In the genomic region with DNA sequence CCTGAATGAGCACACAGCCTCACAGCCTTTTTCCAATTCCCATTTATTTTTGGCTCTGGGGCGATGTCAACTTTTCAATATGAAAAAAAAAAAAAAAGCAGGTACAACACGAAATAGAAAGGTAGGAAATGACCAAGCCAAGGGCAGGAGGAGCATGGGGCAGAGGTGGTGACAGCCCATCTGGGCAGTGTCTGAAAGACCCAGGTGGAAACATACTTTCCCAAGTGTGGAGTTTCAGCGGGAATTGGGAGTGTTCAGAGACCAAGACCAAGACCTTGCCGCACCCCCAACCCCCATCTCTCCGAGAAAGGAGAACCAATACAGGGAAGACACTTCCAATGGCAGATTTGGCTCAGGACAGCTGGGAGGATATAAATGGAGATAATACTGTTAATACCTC, we compare ENCODE assay signal across 10 mouse cellular contexts. TPM values are rescaled to one million over a fixed set of nuclear protein-coding genes. Genes with fewer than 3 reads are reported as not detected.
DNase-seq lines count a peak whose midpoint lies in the region; ATAC-seq and TF ChIP-seq lines count a peak whose summit lies in the region.
"Had no signal": no experiment of that assay in that cellular context is flagged by ENCODE, and none has a peak within 500 bp of the region (broad histone marks: within the 10 kb centered on the region; RNA-seq: fewer than 3 reads in every experiment).

No protein-coding gene starts in this region.

- H3K27ac ChIP-seq in heart, embryonic 12.5 days (ENCODE audit: poor library complexity, severe bottlenecking): 0 out of 2 replicates have a peak overlapping the region, but pooled peaks have one; percentile 31
- H3K27ac ChIP-seq in heart, embryonic 11.5 days (ENCODE audit: low read depth, low read length): no peak overlapping the region
- no peak overlapping the region for H3K27ac ChIP-seq in CH12.LX (ENCODE audit: insufficient read depth, low read depth)
- H3K27ac ChIP-seq in forebrain, embryonic 14.5 days (ENCODE audit: low read depth, low read length): no peak overlapping the region; the same call in 1 of the 2 replicates
- H3K27ac ChIP-seq in liver, embryonic 14.5 days: peak overlapping the region; percentile 18; the same call in 1 of the 2 replicates
- no peak overlapping the region for H3K27ac ChIP-seq in lung, postnatal 0 days (ENCODE audit: low read length)
- H3K27ac ChIP-seq in cerebellum, adult 2 months (ENCODE audit: insufficient read depth, low read length): no peak overlapping the region

- no peak for ATAC-seq in heart, embryonic 12.5 days (ENCODE audit: insufficient number of reproducible peaks, low FRiP score)
- ATAC-seq in heart, embryonic 11.5 days (replicated peaks; ENCODE audit: insufficient number of reproducible peaks, low FRiP score, low TSS enrichment): no peak
- ATAC-seq in forebrain, embryonic 14.5 days: no peak
- no peak for ATAC-seq in liver, embryonic 14.5 days (ENCODE audit: insufficient read depth)
- ATAC-seq in lung, postnatal 0 days: no peak

- H3K36me3 ChIP-seq in heart, embryonic 12.5 days: peaks cover 69% of the 10 kb centered on the region
- H3K36me3 ChIP-seq in heart, embryonic 11.5 days (ENCODE audit: control insufficient read depth, insufficient read depth, low read length): peaks cover 41% of the 10 kb centered on the region
- H3K36me3 ChIP-seq in CH12.LX (replicated peaks in 1 of 2; ENCODE audit: control insufficient read depth in 1 of 2, insufficient read depth in 1 of 2, low read length in 1 of 2): peaks cover 51 to 76% of the 10 kb centered on the region in 2 experiments
- peaks cover 60% of the 10 kb centered on the region for H3K36me3 ChIP-seq in forebrain, embryonic 14.5 days (ENCODE audit: control insufficient read depth, insufficient read depth, low read length)
- H3K36me3 ChIP-seq in liver, embryonic 14.5 days (replicated peaks; ENCODE audit: control insufficient read depth, insufficient read depth, low read depth): peaks cover 48% of the 10 kb centered on the region
- H3K36me3 ChIP-seq in lung, postnatal 0 days (ENCODE audit: insufficient read depth, low read length): peaks cover 36% of the 10 kb centered on the region

- H3K79me2 ChIP-seq in CH12.LX (replicated peaks; ENCODE audit: control insufficient read depth, extremely low read depth, insufficient read depth, poor library complexity, severe bottlenecking): peaks cover 38% of the 10 kb centered on the region

- dilution Hi-C loops in CH12.LX (cut with MboI; ENCODE audit: extremely low pct_ligation_motif_present, extremely low pct_unique_long_range_greater_than_20kb, low sequenced_read_pairs): no loop called here

- TF ChIP-seq RAD21 in CH12.LX (IDR thresholded peaks at IDR 0.05; ENCODE audit: low read depth, low read length): no peak

- TF ChIP-seq POLR2A in CH12.LX (IDR thresholded peaks at IDR 0.05; ENCODE audit: low read depth, low read length): no peak
- TF ChIP-seq POLR2A in cerebellum, adult 2 months (IDR thresholded peaks at IDR 0.05; ENCODE audit: borderline replicate concordance, insufficient read depth, low read length): no peak

- peak overlapping the region; percentile 14; the same call in 1 of the 2 replicates for H3K4me2 ChIP-seq in heart, embryonic 12.5 days
- no peak overlapping the region; the same call in 1 of the 2 replicates for H3K4me2 ChIP-seq in heart, embryonic 11.5 days
- H3K4me2 ChIP-seq in CH12.LX (ENCODE audit: insufficient read depth, low read depth, poor library complexity, severe bottlenecking): no peak overlapping the region
- H3K4me2 ChIP-seq in forebrain, embryonic 14.5 days (ENCODE audit: low read length): peak overlapping the region; percentile 89
- H3K4me2 ChIP-seq in liver, embryonic 14.5 days (ENCODE audit: low read depth): peak overlapping the region; percentile 11; the same call in 1 of the 2 replicates
- H3K4me2 ChIP-seq in lung, postnatal 0 days (replicated peaks; ENCODE audit: low read depth, low read length): no peak overlapping the region

- peak overlapping the region; percentile 4; the same call in 1 of the 2 replicates for H3K4me3 ChIP-seq in heart, embryonic 12.5 days
- no peak overlapping the region for H3K4me3 ChIP-seq in heart, embryonic 11.5 days (ENCODE audit: low read depth, low read length)
- no peak overlapping the region for H3K4me3 ChIP-seq in CH12.LX (replicated peaks in 1 of 3; ENCODE audit: low read depth in 2 of 3, low read length in 2 of 3, poor library complexity in 1 of 3)
- H3K4me3 ChIP-seq in forebrain, embryonic 14.5 days (ENCODE audit: low read depth, low read length): 0 out of 2 replicates have a peak overlapping the region, but pooled peaks have one; percentile 77
- H3K4me3 ChIP-seq in liver, embryonic 14.5 days (ENCODE audit: insufficient read depth in 1 of 2, low read depth in 2 of 2, low read length in 2 of 2): no peak overlapping the region
- no peak overlapping the region for H3K4me3 ChIP-seq in lung, postnatal 0 days (ENCODE audit: low read depth, low read length)
- H3K4me3 ChIP-seq in cerebellum, adult 2 months (replicated peaks; ENCODE audit: insufficient read depth, low read depth, low read length): no peak overlapping the region

- H3K27me3 ChIP-seq in heart, embryonic 12.5 days (replicated peaks): no peaks in the 10 kb centered on the region
- no peaks in the 10 kb centered on the region for H3K27me3 ChIP-seq in heart, embryonic 11.5 days (ENCODE audit: control insufficient read depth, insufficient read depth, low read length)
- no peaks in the 10 kb centered on the region for H3K27me3 ChIP-seq in CH12.LX (replicated peaks)
- H3K27me3 ChIP-seq in forebrain, embryonic 14.5 days (replicated peaks; ENCODE audit: control insufficient read depth, insufficient read depth, low read length): no peaks in the 10 kb centered on the region
- H3K27me3 ChIP-seq in liver, embryonic 14.5 days (ENCODE audit: control insufficient read depth, insufficient read depth, low read length): no peaks in the 10 kb centered on the region
- H3K27me3 ChIP-seq in lung, postnatal 0 days (replicated peaks; ENCODE audit: insufficient read depth, low read length): no peaks in the 10 kb centered on the region
- no peaks in the 10 kb centered on the region for H3K27me3 ChIP-seq in cerebellum, adult 2 months (ENCODE audit: control insufficient read depth, insufficient read depth, low read length)

- H3K9ac ChIP-seq in heart, embryonic 12.5 days: no peak overlapping the region
- no peak overlapping the region for H3K9ac ChIP-seq in heart, embryonic 11.5 days (ENCODE audit: low read depth, low read length)
- no peak overlapping the region for H3K9ac ChIP-seq in CH12.LX (ENCODE audit: insufficient read depth, low read depth)
- no peak overlapping the region; the same call in 1 of the 2 replicates for H3K9ac ChIP-seq in forebrain, embryonic 14.5 days (ENCODE audit: low read length)
- H3K9ac ChIP-seq in liver, embryonic 14.5 days (replicated peaks): no peak overlapping the region
- H3K9ac ChIP-seq in lung, postnatal 0 days (replicated peaks; ENCODE audit: low read depth): no peak overlapping the region

- no peak for TF ChIP-seq CTCF in CH12.LX (conservative IDR thresholded peaks at IDR 0.05 in 1 of 2, IDR thresholded peaks at IDR 0.05 in 1 of 2; ENCODE audit: low read depth in 2 of 2, low read length in 2 of 2)
- TF ChIP-seq CTCF in liver, embryonic 14.5 days (IDR thresholded peaks at IDR 0.05; ENCODE audit: low read depth): no peak
- TF ChIP-seq CTCF in lung, postnatal 0 days (IDR thresholded peaks at IDR 0.05): no peak
- no peak for TF ChIP-seq CTCF in cerebellum, adult 2 months (IDR thresholded peaks at IDR 0.05; ENCODE audit: borderline replicate concordance, insufficient read depth, low read depth, low read length)

- no peaks in the 10 kb centered on the region for H3K9me3 ChIP-seq in heart, embryonic 12.5 days (replicated peaks)
- H3K9me3 ChIP-seq in heart, embryonic 11.5 days (replicated peaks; ENCODE audit: control insufficient read depth, low read length): no peaks in the 10 kb centered on the region
- H3K9me3 ChIP-seq in CH12.LX (replicated peaks; ENCODE audit: low read length): peaks cover 7% of the 10 kb centered on the region
- no peaks in the 10 kb centered on the region for H3K9me3 ChIP-seq in forebrain, embryonic 14.5 days (replicated peaks; ENCODE audit: control insufficient read depth, low read length)
- H3K9me3 ChIP-seq in liver, embryonic 14.5 days (ENCODE audit: control insufficient read depth, low read length): no peaks in the 10 kb centered on the region
- no peaks in the 10 kb centered on the region for H3K9me3 ChIP-seq in lung, postnatal 0 days (ENCODE audit: low read length)

- in situ Hi-C loops in CH12.LX (cut with MboI; ENCODE audit: low pct_ligation_motif_present, low pct_unique_long_range_greater_than_20kb, low sequenced_read_pairs): no loop called here

- peaks cover 45% of the 10 kb centered on the region for H3K4me1 ChIP-seq in heart, embryonic 12.5 days (replicated peaks)
- peaks cover 15% of the 10 kb centered on the region for H3K4me1 ChIP-seq in heart, embryonic 11.5 days (ENCODE audit: control insufficient read depth, insufficient read depth, low read length)
- H3K4me1 ChIP-seq in CH12.LX (ENCODE audit: control insufficient read depth in 1 of 2, insufficient read depth in 2 of 2): peaks cover 11 to 25% of the 10 kb centered on the region in 2 experiments
- H3K4me1 ChIP-seq in forebrain, embryonic 14.5 days (ENCODE audit: control insufficient read depth, insufficient read depth, low read length): peaks cover 25% of the 10 kb centered on the region
- peaks cover 18 to 27% of the 10 kb centered on the region in 2 experiments for H3K4me1 ChIP-seq in liver, embryonic 14.5 days (replicated peaks; ENCODE audit: control insufficient read depth in 2 of 2, insufficient read depth in 2 of 2, low read length in 1 of 2)
- peaks cover 5% of the 10 kb centered on the region; the same call in 1 of the 2 replicates for H3K4me1 ChIP-seq in lung, postnatal 0 days (ENCODE audit: insufficient read depth, low read depth, low read length)
- peaks cover 7% of the 10 kb centered on the region; the same call in 1 of the 2 replicates for H3K4me1 ChIP-seq in cerebellum, adult 2 months (ENCODE audit: control insufficient read depth, insufficient read depth, low read length)

- no peak for DNase-seq in CH12.LX (ENCODE audit: extremely low read depth)
- DNase-seq in forebrain, embryonic 14.5 days (ENCODE audit: low spot score): no peak
- no peak for DNase-seq in liver, embryonic 14.5 days (ENCODE audit: low read depth in 3 of 3, low spot score in 3 of 3)
- DNase-seq in thymus, postnatal 36 days: no peak
- DNase-seq in lung, postnatal 0 days (ENCODE audit: low spot score): no peak
- no peak for DNase-seq in cerebellum, adult 2 months
- DNase-seq: kidney, postnatal 14 days; lung, postnatal 14 days had no signal

- 56% methylated on average over 5 of the region's 5 CpGs for WGBS in heart, embryonic 12.5 days
- WGBS in heart, embryonic 11.5 days (ENCODE audit: insufficient replicate concordance): 59% methylated on average over 5 of the region's 5 CpGs
- 59% methylated on average over 5 of the region's 5 CpGs for WGBS in forebrain, embryonic 14.5 days
- WGBS in liver, embryonic 14.5 days (ENCODE audit: insufficient replicate concordance): 40% methylated on average over 5 of the region's 5 CpGs
- 55% methylated on average over 5 of the region's 5 CpGs for WGBS in lung, postnatal 0 days
- WGBS in cerebellum, adult 2 months: 51% methylated on average over 5 of the region's 5 CpGs

- no peak for TF ChIP-seq EP300 in CH12.LX (IDR thresholded peaks at IDR 0.05; ENCODE audit: low read length)
- no peak for TF ChIP-seq EP300 in liver, embryonic 14.5 days (IDR thresholded peaks at IDR 0.05; ENCODE audit: low read depth)
- TF ChIP-seq EP300 in lung, postnatal 0 days (IDR thresholded peaks at IDR 0.05): no peak

RNA-seq across cellular contexts. Expression of gene Tubb5, which starts 4.2 kb away (rescaled TPM):
- polyA plus RNA-seq in heart, embryonic 12.5 days (2016; fragmentation: Nextera tagmentation; extraction: Ambion mirVana): 743 and 773 TPM in 2 replicates
- 855 and 931 TPM in 2 replicates for polyA plus RNA-seq in heart, embryonic 11.5 days (2014; fragmentation: Nextera tagmentation; extraction: Ambion mirVana)
- total RNA-seq in CH12.LX (2012; rRNA removed): 1,014 and 1,058 TPM in 2 replicates
- total RNA-seq in CH12.LX (2014; rRNA removed): 1,031 and 1,121 TPM in 2 replicates
- polyA plus RNA-seq in CH12.LX (2012; ENCODE audit: insufficient read length, low read depth): 962 and 1,053 TPM in 2 replicates
- polyA plus RNA-seq in forebrain, embryonic 14.5 days (2014; fragmentation: Nextera tagmentation; extraction: Ambion mirVana): 2,004 and 2,051 TPM in 2 replicates
- polyA plus RNA-seq in liver, embryonic 14.5 days (2012; rRNA removed): 460 and 467 TPM in 2 replicates
- polyA plus RNA-seq in liver, embryonic 14.5 days (2014; fragmentation: Nextera tagmentation; extraction: Ambion mirVana): 330 and 363 TPM in 2 replicates
- 292 and 298 TPM in 2 replicates for polyA plus RNA-seq in lung, postnatal 0 days (2015; fragmentation: Nextera tagmentation; extraction: Ambion mirVana)
- polyA plus RNA-seq in cerebellum, adult 2 months (2012; rRNA removed): 320 TPM in 2 replicates

RNA-seq across cellular contexts. Expression of gene Mdc1, which starts 7.4 kb away (rescaled TPM):
- 21.6 and 25.0 TPM in 2 replicates for polyA plus RNA-seq in heart, embryonic 12.5 days (2016; fragmentation: Nextera tagmentation; extraction: Ambion mirVana)
- polyA plus RNA-seq in heart, embryonic 11.5 days (2014; fragmentation: Nextera tagmentation; extraction: Ambion mirVana): 19.0 and 19.5 TPM in 2 replicates
- total RNA-seq in CH12.LX (2012; rRNA removed): 8.2 and 8.5 TPM in 2 replicates
- 2.4 and 3.3 TPM in 2 replicates for total RNA-seq in CH12.LX (2014; rRNA removed)
- 14.4 and 15.7 TPM in 2 replicates for polyA plus RNA-seq in CH12.LX (2012; ENCODE audit: insufficient read length, low read depth)
- 12.2 and 14.4 TPM in 2 replicates for polyA plus RNA-seq in forebrain, embryonic 14.5 days (2014; fragmentation: Nextera tagmentation; extraction: Ambion mirVana)
- polyA plus RNA-seq in liver, embryonic 14.5 days (2012; rRNA removed): 9.2 and 10.0 TPM in 2 replicates
- 6.3 and 9.1 TPM in 2 replicates for polyA plus RNA-seq in liver, embryonic 14.5 days (2014; fragmentation: Nextera tagmentation; extraction: Ambion mirVana)
- polyA plus RNA-seq in lung, postnatal 0 days (2015; fragmentation: Nextera tagmentation; extraction: Ambion mirVana): 2.8 and 3.1 TPM in 2 replicates
- polyA plus RNA-seq in cerebellum, adult 2 months (2012; rRNA removed): 12.1 and 16.1 TPM in 2 replicates

RNA-seq across cellular contexts. Expression of gene Flot1, which starts 10.9 kb away (rescaled TPM):
- 78.2 and 80.2 TPM in 2 replicates for polyA plus RNA-seq in heart, embryonic 12.5 days (2016; fragmentation: Nextera tagmentation; extraction: Ambion mirVana)
- 71.3 and 74.0 TPM in 2 replicates for polyA plus RNA-seq in heart, embryonic 11.5 days (2014; fragmentation: Nextera tagmentation; extraction: Ambion mirVana)
- total RNA-seq in CH12.LX (2012; rRNA removed) (14.2 and 21.6 TPM in 2 replicates), CH12.LX (2014; rRNA removed) (12.8 and 16.3 TPM in 2 replicates)
- polyA plus RNA-seq in CH12.LX (2012; ENCODE audit: insufficient read length, low read depth): 17.6 and 18.9 TPM in 2 replicates
- 68.5 and 78.2 TPM in 2 replicates for polyA plus RNA-seq in forebrain, embryonic 14.5 days (2014; fragmentation: Nextera tagmentation; extraction: Ambion mirVana)
- polyA plus RNA-seq in liver, embryonic 14.5 days (2012; rRNA removed): 22.4 and 34.7 TPM in 2 replicates
- polyA plus RNA-seq in liver, embryonic 14.5 days (2014; fragmentation: Nextera tagmentation; extraction: Ambion mirVana): 27.8 and 29.2 TPM in 2 replicates
- 106 and 117 TPM in 2 replicates for polyA plus RNA-seq in lung, postnatal 0 days (2015; fragmentation: Nextera tagmentation; extraction: Ambion mirVana)
- polyA plus RNA-seq in cerebellum, adult 2 months (2012; rRNA removed): 129 and 140 TPM in 2 replicates

RNA-seq across cellular contexts. Expression of gene Ier3, which starts 12.4 kb away (rescaled TPM):
- 37.6 and 38.6 TPM in 2 replicates for polyA plus RNA-seq in heart, embryonic 12.5 days (2016; fragmentation: Nextera tagmentation; extraction: Ambion mirVana)
- 13.2 and 17.0 TPM in 2 replicates for polyA plus RNA-seq in heart, embryonic 11.5 days (2014; fragmentation: Nextera tagmentation; extraction: Ambion mirVana)
- total RNA-seq in CH12.LX (2012; rRNA removed) (16.5 and 27.2 TPM in 2 replicates), CH12.LX (2014; rRNA removed) (13.9 and 15.0 TPM in 2 replicates)
- polyA plus RNA-seq in CH12.LX (2012; ENCODE audit: insufficient read length, low read depth): 12.4 and 12.6 TPM in 2 replicates
- polyA plus RNA-seq in forebrain, embryonic 14.5 days (2014; fragmentation: Nextera tagmentation; extraction: Ambion mirVana): 4.6 and 5.0 TPM in 2 replicates
- 10.2 and 11.0 TPM in 2 replicates for polyA plus RNA-seq in liver, embryonic 14.5 days (2012; rRNA removed)
- polyA plus RNA-seq in liver, embryonic 14.5 days (2014; fragmentation: Nextera tagmentation; extraction: Ambion mirVana): 11.6 and 13.2 TPM in 2 replicates
- polyA plus RNA-seq in lung, postnatal 0 days (2015; fragmentation: Nextera tagmentation; extraction: Ambion mirVana): 205 and 234 TPM in 2 replicates
- 22.6 and 25.2 TPM in 2 replicates for polyA plus RNA-seq in cerebellum, adult 2 months (2012; rRNA removed)

RNA-seq across cellular contexts. Expression of gene Nrm, which starts 27.2 kb away (rescaled TPM):
- 48.9 and 50.7 TPM in 2 replicates for polyA plus RNA-seq in heart, embryonic 12.5 days (2016; fragmentation: Nextera tagmentation; extraction: Ambion mirVana)
- polyA plus RNA-seq in heart, embryonic 11.5 days (2014; fragmentation: Nextera tagmentation; extraction: Ambion mirVana): 44.5 and 48.1 TPM in 2 replicates
- total RNA-seq in CH12.LX (2012; rRNA removed): 12.5 and 16.7 TPM in 2 replicates
- 10.0 and 12.1 TPM in 2 replicates for total RNA-seq in CH12.LX (2014; rRNA removed)
- polyA plus RNA-seq in CH12.LX (2012; ENCODE audit: insufficient read length, low read depth): 14.0 and 15.4 TPM in 2 replicates
- polyA plus RNA-seq in forebrain, embryonic 14.5 days (2014; fragmentation: Nextera tagmentation; extraction: Ambion mirVana): 23.9 and 29.6 TPM in 2 replicates
- polyA plus RNA-seq in liver, embryonic 14.5 days (2012; rRNA removed): 15.6 and 18.2 TPM in 2 replicates
- 20.1 and 22.4 TPM in 2 replicates for polyA plus RNA-seq in liver, embryonic 14.5 days (2014; fragmentation: Nextera tagmentation; extraction: Ambion mirVana)
- polyA plus RNA-seq in lung, postnatal 0 days (2015; fragmentation: Nextera tagmentation; extraction: Ambion mirVana): 21.4 and 22.9 TPM in 2 replicates
- 8.6 and 12.0 TPM in 2 replicates for polyA plus RNA-seq in cerebellum, adult 2 months (2012; rRNA removed)

Comparison
In these comparisons a context has a peak if more than half of its experiments do, and no peak if none do; other contexts are left out.
1. H3K27ac ChIP-seq: peak in heart, embryonic 12.5 days (single experiment) and liver, embryonic 14.5 days (single experiment); none in heart, embryonic 11.5 days (single experiment), CH12.LX (single experiment), forebrain, embryonic 14.5 days (single experiment), lung, postnatal 0 days (single experiment) and cerebellum, adult 2 months (single experiment).
2. H3K4me2 ChIP-seq: peak in heart, embryonic 12.5 days (single experiment), forebrain, embryonic 14.5 days (single experiment) and liver, embryonic 14.5 days (single experiment); none in heart, embryonic 11.5 days (single experiment), CH12.LX (single experiment) and lung, postnatal 0 days (single experiment).
3. H3K4me3 ChIP-seq: peak in heart, embryonic 12.5 days (single experiment) and forebrain, embryonic 14.5 days (single experiment); none in heart, embryonic 11.5 days (single experiment), CH12.LX (0 of 3), liver, embryonic 14.5 days (0 of 2), lung, postnatal 0 days (single experiment) and cerebellum, adult 2 months (single experiment).